Mouse (Mus musculus): Measurements from ENCODE around the gene Samd4b.
"Not testable (repeated sequence)": the region's sequence is repeated elsewhere in the genome, so short reads cannot be mapped to it uniquely, and the experiment has no call there.

GRCm38 (mm10) chr7:28603788-28604187, 5.8 kb upstream of the Samd4b start:
- TF ChIP-seq EP300 (IDR thresholded peaks at IDR 0.05; ENCODE audit: low read depth) = not testable (repeated sequence)
- peak; percentile 19 for TF ChIP-seq CTCF (IDR thresholded peaks at IDR 0.05; ENCODE audit: low read depth)

Data from heart, postnatal 0 days (tissue).